Mouse (Mus musculus): ENCODE data around the gene Lrrn1.

The Lrrn1 gene

DNA sequence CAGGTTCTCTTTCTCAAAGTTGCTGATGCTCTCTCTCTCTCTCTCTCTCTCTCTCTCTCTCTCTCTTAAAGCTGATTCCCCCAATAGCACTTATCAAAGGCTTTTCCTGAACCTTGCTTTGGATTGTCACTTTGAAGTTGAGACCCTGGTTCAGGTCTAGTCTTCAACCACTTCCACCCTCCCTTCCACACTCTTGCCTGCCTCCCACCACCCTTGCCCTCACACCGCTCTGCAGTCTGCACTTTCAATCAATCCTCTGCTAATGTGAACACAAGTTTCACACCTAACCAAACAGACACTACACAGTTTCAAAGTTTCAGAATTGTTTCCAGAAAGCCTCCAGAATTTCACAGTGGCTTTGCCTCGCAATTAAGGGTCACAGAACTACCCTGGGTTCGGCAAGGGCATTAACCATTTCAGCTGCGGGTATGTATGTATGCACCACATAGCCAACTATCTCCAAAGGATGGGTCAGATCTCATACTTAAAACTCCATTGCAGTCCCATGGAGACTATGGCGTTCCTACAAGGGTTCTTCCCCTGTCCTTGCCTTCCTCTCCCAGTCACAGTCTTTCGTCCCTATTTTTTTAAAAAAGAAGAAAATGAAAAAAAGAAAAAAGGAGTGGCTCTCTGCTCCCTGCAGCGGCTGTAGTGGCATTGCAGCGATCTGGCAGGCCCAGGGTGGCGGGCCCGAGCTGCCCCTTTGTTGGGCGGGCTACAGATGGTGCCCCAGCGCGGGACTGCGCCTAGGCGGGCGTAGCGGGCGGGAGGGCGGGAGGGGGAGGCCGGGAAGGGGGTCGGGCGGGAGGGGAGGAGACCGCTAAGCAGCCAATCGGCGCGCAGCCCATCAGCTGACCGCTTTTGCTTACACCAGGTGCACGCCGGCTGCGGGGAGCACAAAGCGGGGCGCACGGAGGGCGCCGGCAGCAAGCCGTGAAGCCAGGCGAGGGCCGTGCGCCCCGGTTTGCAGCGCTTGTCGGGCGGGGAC lies at the start of gene Lrrn1:
Gene Lrrn1 (plus strand): TSS at position 892 of the 988 bp plus-strand sequence.
- DNase-seq (ENCODE audit: low spot score in 2 of 2): peak; percentile 58 to 75

DNA sequence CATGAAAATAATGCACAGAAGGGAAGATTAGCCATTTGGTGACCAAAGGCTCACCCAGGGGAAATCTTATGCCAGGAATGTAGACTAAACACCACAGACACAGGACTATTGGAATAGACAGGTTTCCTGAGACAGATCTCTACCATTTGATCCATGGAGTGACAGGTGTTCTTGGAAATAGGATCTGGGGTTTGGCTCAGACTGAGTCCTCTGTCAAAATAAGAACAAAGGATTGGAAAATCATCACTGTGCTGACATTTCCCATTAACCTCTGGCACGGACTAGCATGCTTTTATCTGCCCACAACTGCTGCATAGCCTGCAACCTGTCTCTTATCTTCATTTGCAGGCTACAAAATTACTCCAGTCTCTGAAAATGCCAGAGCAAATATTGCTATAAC lies 35.1 kb upstream of the Lrrn1 start:
- no peak for DNase-seq (ENCODE audit: low spot score in 2 of 2)

DNA sequence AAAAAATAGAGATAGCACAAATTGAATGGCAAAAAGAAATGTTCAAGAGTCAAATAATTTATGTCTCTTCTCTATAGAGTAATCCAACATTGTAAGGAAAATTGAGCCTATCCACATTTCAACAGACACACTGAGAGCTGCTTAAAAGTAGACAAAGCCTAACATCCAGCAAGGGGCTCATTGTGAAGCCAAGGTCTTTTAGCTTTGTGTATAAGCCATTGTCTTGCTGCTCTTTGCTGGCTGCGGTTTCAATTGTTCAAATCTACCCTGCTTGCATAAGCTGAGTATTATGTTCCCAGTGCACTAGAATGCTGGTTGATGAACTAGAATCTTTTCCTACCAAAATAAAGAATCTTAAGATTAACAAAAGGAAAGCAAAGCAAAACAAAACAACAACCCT lies 33.7 kb upstream of the Lrrn1 start:
- DNase-seq (ENCODE audit: low spot score in 2 of 2): no peak

DNA sequence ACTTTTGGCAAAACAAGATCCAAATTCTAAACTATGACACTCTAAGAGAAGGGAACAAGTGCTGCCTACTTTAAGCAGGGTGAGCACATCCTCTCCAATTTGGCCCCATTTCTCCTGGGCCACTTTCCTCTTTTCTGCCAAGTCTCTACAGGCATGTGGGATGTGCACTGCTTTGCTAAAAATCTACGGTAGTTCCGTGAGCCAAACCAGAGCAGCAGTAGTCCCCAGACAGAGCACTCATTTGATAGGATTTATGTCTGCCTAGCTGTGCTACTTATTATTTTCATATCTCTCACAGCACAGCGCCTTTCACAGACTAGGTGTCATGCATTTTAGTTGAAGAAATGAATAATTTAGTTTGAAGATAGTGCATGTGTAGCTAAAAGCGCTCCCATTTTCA lies 15.9 kb upstream of the Lrrn1 start:
- no peak for DNase-seq (ENCODE audit: low spot score in 2 of 2)

DNA sequence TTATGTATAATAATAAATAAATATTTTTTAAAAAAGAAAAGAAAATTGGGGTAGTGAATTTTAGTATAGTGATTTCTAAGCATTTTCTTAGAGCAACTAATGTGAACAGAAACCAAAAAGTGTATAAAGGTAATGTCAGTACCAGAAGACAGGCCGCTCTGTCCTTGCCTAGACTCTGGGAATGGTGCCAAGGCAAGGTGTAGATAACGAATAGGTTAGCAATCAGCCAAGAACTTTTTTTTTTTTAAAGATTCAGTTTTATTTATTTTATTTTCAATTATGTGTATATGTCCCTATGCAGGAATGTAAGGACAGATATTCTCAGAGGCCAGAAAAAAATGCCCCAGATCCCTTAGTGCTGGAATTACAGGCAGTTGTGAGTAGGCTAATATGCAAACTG lies 5.6 kb upstream of the Lrrn1 start:
- no peak for DNase-seq (ENCODE audit: low spot score in 2 of 2)

DNA sequence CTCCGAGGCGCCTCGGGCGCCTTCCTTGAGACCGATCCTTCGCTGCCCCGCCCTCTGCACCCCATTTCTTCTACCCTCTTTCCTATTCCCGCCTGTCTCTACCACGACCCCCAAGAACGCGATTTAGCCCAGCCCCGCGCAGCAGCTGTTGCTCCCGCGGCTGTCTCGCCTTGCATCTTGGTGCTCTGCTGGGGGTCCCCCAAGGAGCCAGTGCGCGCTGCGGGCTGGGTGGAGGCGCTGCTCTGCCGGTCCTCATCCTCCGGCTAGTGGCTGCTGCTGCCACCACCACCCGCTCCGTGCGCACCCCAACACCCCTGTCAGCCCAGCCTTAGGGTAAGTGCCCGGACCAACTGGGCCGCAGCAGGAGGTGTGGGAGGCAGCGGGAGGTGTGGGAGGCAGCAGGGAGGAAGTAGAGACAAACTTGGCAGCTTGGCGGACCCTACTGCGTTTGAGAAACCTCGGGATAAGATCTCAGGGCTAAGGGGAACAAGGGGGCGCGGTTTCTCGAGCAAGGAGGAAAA lies 403 bp downstream of the Lrrn1 start:
- peak; percentile 28 to 51 for DNase-seq (ENCODE audit: low spot score in 2 of 2)

DNA sequence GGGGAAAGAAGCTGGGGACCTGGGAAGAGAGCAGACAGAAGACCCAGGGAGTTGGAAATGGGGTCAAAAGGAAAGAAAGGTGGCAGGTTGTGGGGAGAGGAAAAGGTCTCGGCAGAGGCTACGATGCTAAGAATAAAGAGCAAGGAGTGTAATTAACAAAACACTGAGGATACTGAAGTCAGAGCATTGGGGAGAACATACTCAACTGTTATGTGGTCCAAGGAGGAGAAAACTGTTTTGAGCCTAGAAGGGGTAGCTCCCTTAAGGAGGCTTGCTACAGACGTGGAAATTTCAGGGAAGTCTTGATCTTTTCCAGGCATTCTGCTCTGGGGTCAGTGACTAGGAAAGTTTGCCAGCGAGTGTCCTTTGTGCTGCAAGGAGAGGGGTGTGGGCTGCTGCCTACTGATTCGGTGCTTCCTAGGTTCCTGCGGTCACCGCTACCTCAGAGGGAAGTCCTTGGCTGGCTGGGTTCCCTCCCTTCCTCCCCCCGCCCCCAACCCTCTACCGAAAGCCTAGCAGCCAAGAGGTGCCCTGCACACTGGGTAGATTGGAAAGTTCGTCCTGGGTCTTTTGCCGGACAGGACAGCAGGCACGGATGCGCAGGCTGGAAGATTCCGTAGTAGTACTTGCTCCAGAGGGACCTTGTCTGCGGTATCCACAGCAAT lies 1.2 kb downstream of the Lrrn1 start:
- DNase-seq (ENCODE audit: low spot score in 2 of 2): no peak

DNA sequence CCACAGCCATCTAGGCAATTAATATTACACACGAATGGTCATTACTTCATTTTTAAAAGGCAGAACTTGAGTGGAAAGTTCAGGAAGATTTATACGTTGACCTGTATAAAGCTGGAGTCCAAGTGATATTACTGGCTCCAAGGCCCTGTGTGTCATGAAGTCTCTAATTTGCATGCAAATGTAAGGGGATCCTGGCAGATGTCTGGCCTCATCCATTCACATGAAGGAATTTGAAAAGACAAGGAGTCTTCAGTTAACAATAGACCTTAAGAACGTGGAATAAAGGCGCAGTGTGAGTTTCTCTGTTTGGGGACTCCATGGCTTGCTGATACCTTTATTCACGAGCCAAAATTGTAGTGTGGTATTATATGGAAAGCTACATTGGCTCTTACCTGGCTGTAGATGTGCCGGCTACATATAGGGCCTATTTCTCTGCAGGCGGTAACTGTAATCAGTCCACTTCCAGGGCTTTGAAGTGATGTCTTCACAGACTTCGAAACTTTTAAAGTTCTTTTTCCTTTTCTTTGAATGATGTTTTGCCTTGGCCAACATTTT lies 2.0 kb downstream of the Lrrn1 start:
- DNase-seq (ENCODE audit: low spot score in 2 of 2): no peak

DNA sequence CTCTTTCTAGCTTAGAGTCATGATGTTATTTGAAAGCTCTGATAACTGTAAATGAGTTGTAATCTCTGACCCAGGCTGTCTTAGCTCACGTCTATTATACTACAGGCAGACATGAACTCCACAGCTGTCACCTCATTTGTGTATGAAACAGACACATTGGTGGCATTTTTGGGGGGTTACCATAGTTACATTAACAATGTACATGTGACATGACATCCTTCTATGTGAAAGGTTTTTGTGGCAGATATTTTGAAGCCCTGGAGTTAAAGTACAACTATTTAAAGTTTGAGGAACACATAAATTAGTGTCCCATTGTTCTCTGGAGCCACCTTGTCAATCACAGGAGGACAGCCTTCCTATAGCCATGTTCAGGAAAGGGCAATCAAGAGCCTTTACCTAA lies 5.0 kb downstream of the Lrrn1 start:
- no peak for DNase-seq (ENCODE audit: low spot score in 2 of 2)

DNA sequence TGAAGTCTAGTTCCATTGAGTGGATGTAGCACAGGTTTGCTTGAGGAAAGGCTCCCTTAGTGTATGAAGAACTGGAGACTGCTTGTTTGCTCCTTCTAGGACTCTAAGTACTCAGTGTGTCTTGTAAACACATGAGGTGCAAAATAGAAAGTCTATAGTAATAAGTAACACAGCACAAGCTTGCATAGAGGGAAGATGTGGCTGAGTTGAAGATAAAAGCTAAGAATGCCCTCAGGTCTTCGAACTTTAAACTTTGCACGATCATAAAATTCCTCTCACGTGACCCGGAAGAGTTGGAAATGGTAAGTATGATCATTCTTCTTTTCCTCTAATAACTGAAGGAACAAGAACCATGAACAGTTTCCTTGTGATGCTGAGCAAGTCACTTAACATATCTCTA lies 7.1 kb downstream of the Lrrn1 start:
- no peak for DNase-seq (ENCODE audit: low spot score in 2 of 2)

DNA sequence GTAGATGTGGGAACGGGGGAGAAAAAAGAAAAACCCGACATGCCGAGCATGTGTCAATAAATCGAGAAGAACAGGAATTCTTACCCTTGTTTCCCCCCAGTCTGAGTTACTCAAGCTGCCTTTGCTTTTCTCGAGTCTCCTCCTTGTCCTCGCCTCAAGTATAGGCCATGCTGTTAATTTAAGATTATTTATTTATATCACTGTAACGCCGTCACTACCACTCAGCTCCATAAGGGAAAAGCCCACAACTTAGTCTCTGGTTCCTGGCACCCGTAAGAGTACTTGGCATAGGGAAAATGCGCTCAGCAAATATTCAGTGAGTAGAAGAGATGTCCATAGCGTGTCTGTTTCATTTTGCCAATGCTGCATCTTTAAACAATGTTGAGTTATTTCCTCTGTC lies 11.7 kb downstream of the Lrrn1 start:
- DNase-seq (ENCODE audit: low spot score in 2 of 2): no peak

DNA sequence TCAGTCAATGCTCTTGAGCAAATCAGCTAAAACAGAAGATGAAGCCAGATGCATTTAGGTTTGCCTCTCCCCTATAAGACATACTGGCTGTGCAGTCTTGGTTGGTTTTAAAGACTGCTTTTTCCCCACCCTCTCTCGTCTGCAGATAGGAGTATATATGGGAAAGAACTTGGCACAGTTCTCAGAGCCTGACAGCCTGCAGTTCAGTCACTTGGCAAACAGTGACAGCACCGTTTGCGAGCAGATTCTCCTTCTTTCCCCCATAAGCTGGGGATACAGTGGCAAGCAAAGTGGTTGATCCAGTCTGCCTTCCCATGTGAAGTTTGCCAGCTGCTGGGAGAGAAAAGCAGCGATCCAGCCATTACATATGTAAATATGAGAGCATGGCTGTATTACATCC lies 12.3 kb downstream of the Lrrn1 start:
- peak in 1 of 2 experiments; percentile 18 for DNase-seq (ENCODE audit: low spot score in 2 of 2)

DNA sequence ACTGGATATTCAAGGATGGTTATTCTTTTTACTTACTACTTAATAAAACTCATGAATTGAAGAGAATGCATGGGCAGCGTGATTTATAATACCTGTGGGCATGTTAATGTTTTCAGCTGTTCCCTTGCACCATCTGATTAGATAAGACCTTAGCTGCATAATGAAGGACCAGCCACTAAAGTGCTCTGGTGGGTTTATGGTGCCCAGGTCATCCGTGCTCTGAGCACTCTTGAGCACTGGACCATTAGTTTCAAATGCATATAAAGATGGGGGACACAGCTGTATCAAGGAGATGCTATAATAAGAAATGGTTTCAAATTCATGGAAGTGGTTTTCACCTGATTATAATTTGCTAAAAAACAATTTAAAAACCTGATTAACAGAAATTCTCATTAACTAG lies 16.7 kb downstream of the Lrrn1 start:
- DNase-seq (ENCODE audit: low spot score in 2 of 2): no peak

DNA sequence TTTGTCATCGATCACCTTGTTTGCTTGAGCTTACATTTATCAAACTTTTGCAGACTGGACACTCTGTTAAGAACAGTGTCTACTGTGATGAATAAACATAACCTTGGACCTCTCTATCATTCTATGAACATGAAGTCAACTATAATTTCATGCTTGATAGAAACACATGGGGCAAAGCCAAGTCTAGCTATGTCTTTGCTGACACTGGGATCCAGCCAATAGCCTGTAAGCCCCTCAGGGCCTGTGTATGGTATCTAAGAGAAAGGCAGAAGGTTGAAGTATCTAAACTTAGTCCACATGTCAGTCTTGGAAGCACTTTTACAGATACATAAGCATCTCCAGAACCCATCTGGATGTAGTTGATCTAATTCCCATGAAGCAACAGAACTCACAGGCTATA lies 22.9 kb downstream of the Lrrn1 start:
- DNase-seq (ENCODE audit: low spot score in 2 of 2): no peak

DNA sequence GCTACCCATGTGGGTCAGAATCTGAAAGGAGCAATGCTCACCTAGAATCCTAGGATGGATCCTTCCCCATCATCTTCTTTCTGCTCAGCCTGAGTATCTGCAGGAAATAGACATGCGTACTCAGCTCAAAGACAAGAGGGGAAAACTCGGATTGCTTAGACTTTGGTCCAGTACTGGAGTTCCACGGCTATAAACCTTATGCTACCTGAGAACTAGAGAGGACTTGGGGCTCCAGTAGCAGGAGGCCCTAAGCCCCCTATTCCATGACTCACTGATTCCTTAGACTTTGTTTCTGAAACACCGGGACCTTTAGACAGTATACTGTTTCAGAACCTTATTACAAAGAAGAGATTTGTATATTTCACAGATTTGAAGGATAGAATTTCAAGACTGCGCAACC lies 25.8 kb downstream of the Lrrn1 start:
- no peak for DNase-seq (ENCODE audit: low spot score in 2 of 2)

DNA sequence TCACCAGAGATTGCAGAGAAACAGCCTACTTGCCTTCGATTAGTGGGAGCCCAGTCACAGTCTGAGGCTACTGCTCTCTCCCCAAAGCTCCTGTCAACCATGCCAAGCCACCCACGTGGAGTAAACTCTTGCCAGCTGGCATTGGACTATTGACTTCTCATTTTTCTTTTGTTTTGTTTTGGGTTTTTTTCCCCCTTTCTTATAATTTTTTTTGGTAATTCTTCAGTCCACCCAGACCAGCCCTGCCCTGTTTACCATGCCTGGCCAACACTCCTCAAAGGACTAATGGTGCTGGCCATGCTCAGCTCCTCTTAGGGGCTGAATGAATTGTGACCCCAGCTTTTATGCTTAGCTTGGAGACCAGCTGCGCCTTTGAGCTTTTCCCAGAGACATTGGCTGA lies 27.4 kb downstream of the Lrrn1 start:
- DNase-seq (ENCODE audit: low spot score in 2 of 2): peak in 1 of 2 experiments; percentile 14

DNA sequence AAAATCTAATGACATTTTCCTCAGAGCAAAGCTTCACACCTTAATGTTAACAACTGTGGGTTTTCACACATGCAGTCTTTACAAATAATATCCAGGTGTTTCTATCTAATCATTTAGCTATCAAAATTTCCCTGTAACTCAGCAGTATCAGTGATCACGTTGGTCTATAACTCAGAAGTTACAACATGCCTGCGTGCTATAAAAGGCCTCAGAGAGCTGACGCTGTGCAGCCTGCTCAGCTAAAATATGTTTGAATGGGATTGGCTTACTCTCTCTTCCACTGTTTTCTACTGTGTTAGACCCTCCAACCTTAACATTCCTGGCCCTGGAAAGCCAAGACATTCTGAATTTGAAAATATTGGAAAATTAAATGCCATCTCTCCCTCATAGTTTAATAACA lies 28.2 kb downstream of the Lrrn1 start:
- no peak for DNase-seq (ENCODE audit: low spot score in 2 of 2)

DNA sequence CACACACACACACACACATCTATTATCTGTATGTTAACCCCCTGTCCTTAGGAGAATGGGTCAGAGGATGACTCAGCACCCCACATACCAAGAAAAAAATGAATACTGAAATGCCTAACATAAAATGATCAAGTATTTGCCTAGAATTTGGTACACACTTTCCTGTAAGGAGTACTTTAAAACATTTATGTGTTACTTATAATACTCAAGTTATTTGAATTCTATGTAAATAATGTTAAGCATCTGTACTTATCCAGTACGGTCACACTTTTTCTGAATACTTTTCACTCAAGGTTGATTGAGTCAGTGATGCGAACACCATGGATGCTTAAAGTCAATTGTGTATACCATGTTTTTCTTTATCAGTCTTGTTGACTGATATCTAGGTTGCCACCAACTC lies 32.7 kb downstream of the Lrrn1 start:
- no peak for DNase-seq (ENCODE audit: low spot score in 2 of 2)

DNA sequence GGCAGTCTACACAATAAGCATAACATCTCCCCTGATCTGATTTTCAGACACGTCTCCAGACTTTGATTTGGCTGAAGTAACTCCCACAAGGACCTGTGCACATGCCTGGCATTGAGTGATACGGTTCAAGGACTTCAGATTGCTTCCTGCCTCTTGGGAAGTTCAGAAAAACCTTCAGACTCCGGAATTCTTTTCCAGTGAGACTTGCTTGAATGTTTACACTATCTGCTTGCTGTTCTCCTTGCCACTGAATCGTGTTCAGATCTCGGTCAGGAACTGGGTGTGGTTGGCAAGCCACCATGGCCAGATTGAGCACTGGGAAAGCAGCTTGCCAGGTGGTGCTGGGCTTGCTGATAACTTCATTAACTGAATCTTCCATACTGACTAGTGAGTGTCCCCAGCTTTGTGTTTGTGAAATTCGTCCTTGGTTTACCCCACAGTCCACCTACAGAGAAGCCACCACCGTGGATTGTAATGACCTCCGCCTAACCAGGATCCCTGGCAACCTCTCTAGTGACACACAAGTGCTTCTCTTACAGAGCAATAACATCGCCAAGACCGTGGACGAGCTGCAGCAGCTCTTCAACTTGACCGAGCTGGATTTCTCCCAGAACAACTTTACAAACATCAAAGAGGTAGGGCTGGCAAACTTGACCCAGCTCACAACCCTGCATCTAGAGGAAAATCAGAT lies 37.5 kb downstream of the Lrrn1 start:
- no peak for DNase-seq (ENCODE audit: low spot score in 2 of 2)

DNA sequence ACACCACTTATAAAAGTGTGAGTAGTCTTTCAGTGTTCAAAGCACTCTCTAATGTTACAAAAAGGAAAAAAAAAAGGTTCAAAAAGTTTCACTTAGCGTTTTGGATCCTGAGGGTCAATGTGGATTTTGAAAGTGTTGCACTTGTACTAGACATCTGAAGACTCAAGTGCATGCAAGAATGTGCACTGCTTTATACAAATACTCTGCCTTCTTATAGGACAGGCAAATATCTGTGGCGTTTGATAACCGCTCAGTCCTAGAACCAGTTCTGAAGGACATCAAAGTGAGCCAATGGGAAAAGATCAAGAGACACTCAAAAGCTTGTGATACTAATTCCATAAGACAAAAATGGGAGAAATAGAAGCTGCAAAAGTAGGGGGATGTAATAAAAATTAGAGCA lies 45.0 kb downstream of the Lrrn1 start:
- no peak for DNase-seq (ENCODE audit: low spot score in 2 of 2)

DNA sequence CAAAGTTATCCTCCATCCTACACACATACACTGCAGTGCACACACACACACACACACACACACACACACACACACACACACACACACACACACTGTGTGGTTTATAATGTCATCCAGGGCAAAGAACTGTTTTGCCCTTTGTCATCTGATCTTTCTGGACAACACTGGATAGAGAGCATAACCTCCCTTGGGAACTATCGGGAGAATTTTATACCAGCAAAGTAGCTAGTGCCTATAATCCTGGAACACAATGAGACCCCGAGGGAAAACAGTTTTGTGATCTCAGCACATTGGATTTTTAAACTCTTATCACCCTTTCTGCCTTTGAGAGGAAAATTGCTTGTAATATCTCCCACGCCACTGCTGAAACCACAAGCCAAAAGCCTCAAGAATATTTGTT lies 45.8 kb downstream of the Lrrn1 start:
- DNase-seq (ENCODE audit: low spot score in 2 of 2): no peak

DNA sequence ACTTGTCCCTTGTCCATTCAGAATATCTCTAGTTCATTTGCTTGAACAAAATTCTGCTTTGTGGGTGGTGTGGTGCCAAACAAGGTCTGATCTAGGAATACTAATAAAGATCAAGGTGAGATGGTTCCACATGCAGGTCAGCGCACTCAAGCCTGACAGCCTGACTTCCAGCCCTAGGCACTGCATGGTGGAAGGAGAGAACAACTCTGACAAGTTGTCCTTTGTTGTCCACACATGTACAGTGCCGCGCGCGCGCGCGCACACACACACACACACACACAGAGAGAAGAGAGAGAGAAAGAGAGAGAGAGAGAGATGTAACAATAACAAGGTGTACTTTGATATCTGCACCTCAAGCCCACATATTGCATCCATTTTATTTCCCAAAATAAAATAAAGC lies 47.7 kb downstream of the Lrrn1 start:
- no peak for DNase-seq (ENCODE audit: low spot score in 2 of 2)
